7 mouse cellular contexts compared by ENCODE assay signal in genomic region chr8:4249213-4249612, GRCm38 (mm10). TPM values are rescaled to one million over a fixed set of nuclear protein-coding genes. Genes with fewer than 3 reads are reported as not detected.
DNase-seq lines count a peak whose midpoint lies in the region; ATAC-seq lines count a peak whose summit lies in the region.

No protein-coding gene starts in this region.

- H3K4me2 ChIP-seq in kidney, embryonic 16.5 days (replicated peaks; ENCODE audit: low read depth, low read length): 0 out of 2 replicates have a peak overlapping the region, but pooled peaks have one; percentile 8
- H3K4me2 ChIP-seq in neural tube, embryonic 11.5 days (ENCODE audit: low read depth): no peak overlapping the region

- peaks cover 26% of the 10 kb centered on the region for H3K4me1 ChIP-seq in kidney, embryonic 16.5 days (ENCODE audit: insufficient read depth, low read length)
- peaks cover 5% of the 10 kb centered on the region for H3K4me1 ChIP-seq in neural tube, embryonic 11.5 days (ENCODE audit: control insufficient read depth, insufficient read depth, low read length)

- peak overlapping the region; percentile 3; the same call in 1 of the 2 replicates for H3K27ac ChIP-seq in kidney, embryonic 16.5 days (ENCODE audit: low read length)
- H3K27ac ChIP-seq in neural tube, embryonic 11.5 days (ENCODE audit: low read depth, low read length): no peak overlapping the region

- peak overlapping the region; percentile 7 for H3K9ac ChIP-seq in kidney, embryonic 16.5 days (replicated peaks; ENCODE audit: low read length)
- H3K9ac ChIP-seq in neural tube, embryonic 11.5 days (ENCODE audit: low read length): no peak overlapping the region

- H3K4me3 ChIP-seq in kidney, embryonic 16.5 days (ENCODE audit: low read length): no peak overlapping the region
- no peak overlapping the region for H3K4me3 ChIP-seq in neural tube, embryonic 11.5 days (ENCODE audit: low read depth, low read length)

- H3K36me3 ChIP-seq in kidney, embryonic 16.5 days (ENCODE audit: insufficient read depth, low read length): peaks cover 38% of the 10 kb centered on the region
- H3K36me3 ChIP-seq in neural tube, embryonic 11.5 days (ENCODE audit: control insufficient read depth, insufficient read depth, low read length): peaks cover 15% of the 10 kb centered on the region

- ATAC-seq in kidney, embryonic 16.5 days (ENCODE audit: low FRiP score, low TSS enrichment): no peak
- ATAC-seq in neural tube, embryonic 11.5 days (ENCODE audit: insufficient read depth, low FRiP score, low TSS enrichment): no peak

- intact Hi-C loops in heart, postnatal 10 days (cut with DNase I): no loop called here

- DNase-seq in kidney, adult 18-20 months: no peak
- DNase-seq in embryo, embryonic 10.5 days (ENCODE audit: low spot score): peak; percentile 58
- DNase-seq in heart, postnatal 10 days: peak; percentile 63
- peak; percentile 55 for DNase-seq in neural tube, embryonic 11.5 days (ENCODE audit: low spot score)
- DNase-seq in cerebellum, adult 9-11 months: no peak
- DNase-seq in frontal cortex, postnatal 14 days (ENCODE audit: low spot score in 2 of 2): no peak

- H3K9me3 ChIP-seq in kidney, embryonic 16.5 days (ENCODE audit: low read length): no peaks in the 10 kb centered on the region
- H3K9me3 ChIP-seq in neural tube, embryonic 11.5 days (ENCODE audit: control insufficient read depth, low read length): no peaks in the 10 kb centered on the region; the same call in 1 of the 2 replicates

- WGBS in kidney, embryonic 16.5 days: 6% methylated on average over 29 of the region's 29 CpGs
- 17% methylated on average over 29 of the region's 29 CpGs for WGBS in neural tube, embryonic 11.5 days

- no peaks in the 10 kb centered on the region for H3K27me3 ChIP-seq in kidney, embryonic 16.5 days (ENCODE audit: insufficient read depth, low read length)
- 0 out of 2 replicates have a peak, but pooled peaks cover 2% of the 10 kb centered on the region for H3K27me3 ChIP-seq in neural tube, embryonic 11.5 days (ENCODE audit: control insufficient read depth, insufficient read depth, low read length)

RNA-seq across cellular contexts. Expression of gene Tgfbr3l, which starts 1.2 kb away (rescaled TPM):
- 4.2 and 4.8 TPM in 2 replicates for polyA plus RNA-seq in kidney, embryonic 16.5 days (2015; fragmentation: Nextera tagmentation; extraction: Ambion mirVana)
- total RNA-seq in heart, postnatal 10 days (2021): 1 to 10 TPM; 4.5 to 6.7 TPM
- 2.1 and 2.3 TPM in 2 replicates for polyA plus RNA-seq in neural tube, embryonic 11.5 days (2014; fragmentation: Nextera tagmentation; extraction: Ambion mirVana)

RNA-seq across cellular contexts. Expression of gene Snapc2, which starts 3.7 kb away (rescaled TPM):
- 60.1 and 61.9 TPM in 2 replicates for polyA plus RNA-seq in kidney, embryonic 16.5 days (2015; fragmentation: Nextera tagmentation; extraction: Ambion mirVana)
- total RNA-seq in heart, postnatal 10 days (2021): 10 to 100 TPM; 16.6 to 20.5 TPM
- 61.4 and 68.6 TPM in 2 replicates for polyA plus RNA-seq in neural tube, embryonic 11.5 days (2014; fragmentation: Nextera tagmentation; extraction: Ambion mirVana)

RNA-seq across cellular contexts. Expression of gene Ctxn1, which starts 9.9 kb away (rescaled TPM):
- polyA plus RNA-seq in kidney, embryonic 16.5 days (2015; fragmentation: Nextera tagmentation; extraction: Ambion mirVana): 109 and 118 TPM in 2 replicates
- 1 to 10 TPM; 4.5 to 5.6 TPM for total RNA-seq in heart, postnatal 10 days (2021)
- polyA plus RNA-seq in neural tube, embryonic 11.5 days (2014; fragmentation: Nextera tagmentation; extraction: Ambion mirVana): 140 TPM in 2 replicates

RNA-seq across cellular contexts. Expression of gene Gm49320, which starts 10.5 kb away (rescaled TPM):
- 1.2 and 1.3 TPM in 2 replicates for polyA plus RNA-seq in kidney, embryonic 16.5 days (2015; fragmentation: Nextera tagmentation; extraction: Ambion mirVana)
- total RNA-seq in heart, postnatal 10 days (2021): under 1 TPM in 1 of 2 experiments, not detected in 1; 0.57 TPM
- 0.43 and 0.70 TPM in 2 replicates for polyA plus RNA-seq in neural tube, embryonic 11.5 days (2014; fragmentation: Nextera tagmentation; extraction: Ambion mirVana)

RNA-seq across cellular contexts. Expression of gene Map2k7, which starts 10.7 kb away (rescaled TPM):
- polyA plus RNA-seq in kidney, embryonic 16.5 days (2015; fragmentation: Nextera tagmentation; extraction: Ambion mirVana): 30.6 and 33.6 TPM in 2 replicates
- 10 to 100 TPM; 66.6 to 74.1 TPM for total RNA-seq in heart, postnatal 10 days (2021)
- polyA plus RNA-seq in neural tube, embryonic 11.5 days (2014; fragmentation: Nextera tagmentation; extraction: Ambion mirVana): 23.0 and 23.4 TPM in 2 replicates

Comparison
In these comparisons a context has a peak if more than half of its experiments do, and no peak if none do; other contexts are left out.
1. DNase-seq: peak in embryo, embryonic 10.5 days (single experiment), heart, postnatal 10 days (2 of 2) and neural tube, embryonic 11.5 days (single experiment); none in kidney, adult 18-20 months (single experiment), cerebellum, adult 9-11 months (single experiment) and frontal cortex, postnatal 14 days (0 of 2).